Mouse (Mus musculus): ENCODE measurements around the gene Etl4. TPM values are rescaled to one million over a fixed set of nuclear protein-coding genes. Genes with fewer than 3 reads are reported as not detected.
A peak's percentile ranks its signal among the peaks of the same experiment; 100 is the strongest.

Gene Etl4
- total and polyA plus RNA-seq, 2 experiments: 3.5 to 5.5 TPM

DNA sequence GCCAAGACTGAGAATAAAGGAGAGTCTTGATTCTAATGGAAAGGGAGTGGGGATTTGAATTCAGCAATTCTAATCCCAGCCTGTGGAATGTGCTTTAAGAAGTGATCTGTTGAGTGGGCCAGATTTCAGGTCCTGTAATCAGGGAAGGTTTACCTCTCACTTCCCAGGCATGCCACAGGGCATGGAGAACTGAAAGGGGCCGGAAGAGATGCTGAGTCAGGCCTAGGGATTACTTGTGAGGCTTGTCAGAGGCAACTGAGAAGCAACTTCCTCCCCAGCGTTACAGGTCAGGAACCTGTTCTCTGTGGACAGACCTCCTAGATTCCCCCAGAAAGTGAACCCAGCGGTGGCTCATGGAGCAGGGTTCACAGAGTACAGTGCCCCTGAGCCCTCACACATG is 646.1 kb downstream of the Etl4 start:
- TF ChIP-seq POLR2A (IDR thresholded peaks at IDR 0.05; ENCODE audit: extremely low read depth, insufficient read depth, low read length): no peak
- no peak for TF ChIP-seq CTCF (IDR thresholded peaks at IDR 0.05; ENCODE audit: low read depth, low read length)
- Histone ChIP-seq H3K36me3 (ENCODE audit: control insufficient read depth, insufficient read depth, low read length) (no peaks in the 10 kb centered on the region), H3K9ac (ENCODE audit: low read depth, low read length) (no peak overlapping the region), H3K27me3 (ENCODE audit: control insufficient read depth, insufficient read depth, low read length) (no peaks in the 10 kb centered on the region), H3K4me3 (ENCODE audit: insufficient read depth, low read depth, low read length) (no peak overlapping the region), H3K79me2 (ENCODE audit: control insufficient read depth, insufficient read depth, low read length) (peaks cover 3% of the 10 kb centered on the region; the same call in 1 of the 2 replicates), H3K27ac (replicated peaks; ENCODE audit: insufficient read depth, low read depth, low read length) (no peak overlapping the region), H3K4me1 (ENCODE audit: control insufficient read depth, insufficient read depth, low read length) (no peaks in the 10 kb centered on the region)
- DNase-seq (ENCODE audit: extremely low read depth, low read depth, low spot score): no peak
- WGBS: 86% methylated on average over 3 of the region's 3 CpGs

DNA sequence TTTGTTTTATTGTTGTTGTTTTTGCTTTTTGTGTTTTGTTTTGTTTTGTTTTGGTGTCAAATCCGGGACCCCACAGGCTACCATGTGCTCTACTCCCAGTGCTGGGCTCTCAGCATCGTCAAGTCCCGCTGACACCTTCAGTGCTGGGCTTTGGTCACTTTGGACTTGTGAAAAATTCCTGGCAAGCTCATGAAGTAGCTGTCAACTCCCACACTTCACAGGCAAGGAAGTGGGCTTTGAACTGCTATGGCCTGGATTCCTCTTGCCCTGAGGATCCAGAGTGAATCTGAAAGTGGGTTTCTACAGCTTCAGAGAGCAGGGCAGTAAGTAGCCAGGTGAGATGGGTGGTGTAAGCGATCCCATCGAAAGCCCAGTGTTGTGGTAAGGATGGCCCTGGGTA is 649.5 kb downstream of the Etl4 start:
- H3K36me3 ChIP-seq (ENCODE audit: control insufficient read depth, insufficient read depth, low read length): no peaks in the 10 kb centered on the region
- H3K27me3 ChIP-seq (ENCODE audit: control insufficient read depth, insufficient read depth, low read length): no peaks in the 10 kb centered on the region
- no peak overlapping the region for H3K4me3 ChIP-seq (ENCODE audit: insufficient read depth, low read depth, low read length)
- 95% methylated on average over 5 of the region's 5 CpGs for WGBS
- H3K9ac ChIP-seq (ENCODE audit: low read depth, low read length): no peak overlapping the region
- H3K4me1 ChIP-seq (ENCODE audit: control insufficient read depth, insufficient read depth, low read length): no peaks in the 10 kb centered on the region
- DNase-seq (ENCODE audit: extremely low read depth, low read depth, low spot score): no peak
- peaks cover 3% of the 10 kb centered on the region; the same call in 1 of the 2 replicates for H3K79me2 ChIP-seq (ENCODE audit: control insufficient read depth, insufficient read depth, low read length)
- TF ChIP-seq POLR2A (IDR thresholded peaks at IDR 0.05; ENCODE audit: extremely low read depth, insufficient read depth, low read length): no peak
- H3K27ac ChIP-seq (replicated peaks; ENCODE audit: insufficient read depth, low read depth, low read length): no peak overlapping the region

DNA sequence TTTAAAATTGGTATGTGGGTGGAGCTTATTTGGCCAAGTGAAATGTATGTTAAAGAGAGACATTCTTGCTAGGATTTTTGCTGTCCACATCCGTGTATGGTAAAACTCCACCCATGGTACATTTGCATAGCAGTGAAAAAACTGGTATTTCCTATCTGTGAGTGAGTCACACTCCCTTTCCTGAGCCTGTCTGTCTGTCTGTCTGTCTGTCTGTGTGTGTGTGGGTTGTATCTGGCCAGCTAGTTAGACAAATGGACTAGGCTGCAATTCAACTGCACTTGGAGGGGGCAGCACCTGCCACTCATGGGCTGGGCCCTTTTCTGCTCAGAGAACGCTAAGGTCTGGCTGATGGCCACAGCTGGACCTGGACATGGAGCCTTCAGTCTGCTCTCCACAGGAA is 650.1 kb downstream of the Etl4 start:
- Histone ChIP-seq H3K4me1 (ENCODE audit: control insufficient read depth, insufficient read depth, low read length) (no peaks in the 10 kb centered on the region), H3K9ac (ENCODE audit: low read depth, low read length) (no peak overlapping the region), H3K79me2 (ENCODE audit: control insufficient read depth, insufficient read depth, low read length) (peaks cover 3% of the 10 kb centered on the region; the same call in 1 of the 2 replicates), H3K4me3 (ENCODE audit: insufficient read depth, low read depth, low read length) (no peak overlapping the region), H3K27ac (replicated peaks; ENCODE audit: insufficient read depth, low read depth, low read length) (no peak overlapping the region), H3K36me3 (ENCODE audit: control insufficient read depth, insufficient read depth, low read length) (no peaks in the 10 kb centered on the region), H3K27me3 (ENCODE audit: control insufficient read depth, insufficient read depth, low read length) (no peaks in the 10 kb centered on the region)
- no peak for DNase-seq (ENCODE audit: extremely low read depth, low read depth, low spot score)
- 47% methylated on average over 2 of the region's 2 CpGs for WGBS
- TF ChIP-seq POLR2A (IDR thresholded peaks at IDR 0.05; ENCODE audit: extremely low read depth, insufficient read depth, low read length): no peak
- no peak for TF ChIP-seq CTCF (IDR thresholded peaks at IDR 0.05; ENCODE audit: low read depth, low read length)

DNA sequence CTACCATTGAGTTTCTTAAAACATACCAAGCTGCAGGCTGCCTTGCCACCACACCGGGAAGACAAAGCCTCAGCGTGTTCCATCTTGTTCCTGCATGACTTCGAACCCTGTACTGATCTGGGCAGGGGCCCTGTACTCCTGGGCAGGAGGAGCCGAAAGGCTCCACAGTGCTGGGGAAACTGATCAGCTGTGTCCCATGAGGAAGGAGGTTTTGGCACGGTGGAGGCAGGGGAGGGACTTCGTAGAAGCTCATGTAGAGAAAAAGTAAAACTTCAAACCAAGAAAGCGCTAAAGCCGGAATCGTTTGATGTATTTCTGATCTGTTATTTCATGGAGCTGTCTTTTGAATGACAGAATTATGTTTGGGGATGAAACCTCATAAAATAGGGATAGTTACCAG is 651.0 kb downstream of the Etl4 start:
- no peak overlapping the region for H3K4me3 ChIP-seq (ENCODE audit: insufficient read depth, low read depth, low read length)
- no peak overlapping the region for H3K9ac ChIP-seq (ENCODE audit: low read depth, low read length)
- TF ChIP-seq POLR2A (IDR thresholded peaks at IDR 0.05; ENCODE audit: extremely low read depth, insufficient read depth, low read length) (no peak), CTCF (IDR thresholded peaks at IDR 0.05; ENCODE audit: low read depth, low read length) (no peak)
- no peaks in the 10 kb centered on the region for H3K36me3 ChIP-seq (ENCODE audit: control insufficient read depth, insufficient read depth, low read length)
- WGBS: 95% methylated on average over 9 of the region's 9 CpGs
- H3K27me3 ChIP-seq (ENCODE audit: control insufficient read depth, insufficient read depth, low read length): no peaks in the 10 kb centered on the region
- no peaks in the 10 kb centered on the region for H3K4me1 ChIP-seq (ENCODE audit: control insufficient read depth, insufficient read depth, low read length)
- no peak overlapping the region for H3K27ac ChIP-seq (replicated peaks; ENCODE audit: insufficient read depth, low read depth, low read length)
- H3K79me2 ChIP-seq (ENCODE audit: control insufficient read depth, insufficient read depth, low read length): peaks cover 3% of the 10 kb centered on the region; the same call in 1 of the 2 replicates
- no peak for DNase-seq (ENCODE audit: extremely low read depth, low read depth, low spot score)

DNA sequence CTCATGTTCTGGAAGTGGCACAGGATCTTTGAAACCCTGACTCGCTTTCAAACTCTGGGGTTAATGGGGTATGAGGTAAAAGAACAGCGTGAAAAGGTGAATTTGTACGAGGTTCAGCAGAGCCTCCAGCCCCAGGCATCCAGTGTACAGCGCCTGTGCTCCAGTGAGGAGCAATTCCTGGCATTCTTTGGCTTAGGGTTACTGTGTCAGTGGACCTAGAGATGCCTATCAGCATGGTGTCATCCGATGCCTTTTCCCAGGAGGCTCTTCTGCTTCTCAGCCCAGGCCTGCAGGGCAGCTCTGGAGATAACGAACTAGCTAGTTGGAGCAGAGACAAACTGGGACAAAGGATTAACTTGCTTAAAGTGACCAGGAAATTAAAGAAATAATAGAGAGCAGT is 653.5 kb downstream of the Etl4 start:
- no peak overlapping the region for H3K27ac ChIP-seq (replicated peaks; ENCODE audit: insufficient read depth, low read depth, low read length)
- DNase-seq (ENCODE audit: extremely low read depth, low read depth, low spot score): no peak
- no peaks in the 10 kb centered on the region; the same call in 1 of the 2 replicates for H3K79me2 ChIP-seq (ENCODE audit: control insufficient read depth, insufficient read depth, low read length)
- TF ChIP-seq POLR2A (IDR thresholded peaks at IDR 0.05; ENCODE audit: extremely low read depth, insufficient read depth, low read length): no peak
- TF ChIP-seq CTCF (IDR thresholded peaks at IDR 0.05; ENCODE audit: low read depth, low read length): no peak
- H3K4me3 ChIP-seq (ENCODE audit: insufficient read depth, low read depth, low read length): no peak overlapping the region
- no peak overlapping the region for H3K9ac ChIP-seq (ENCODE audit: low read depth, low read length)
- WGBS: 78% methylated on average over 6 of the region's 6 CpGs
- no peaks in the 10 kb centered on the region for H3K36me3 ChIP-seq (ENCODE audit: control insufficient read depth, insufficient read depth, low read length)
- H3K4me1 ChIP-seq (ENCODE audit: control insufficient read depth, insufficient read depth, low read length): no peaks in the 10 kb centered on the region
- no peaks in the 10 kb centered on the region for H3K27me3 ChIP-seq (ENCODE audit: control insufficient read depth, insufficient read depth, low read length)

DNA sequence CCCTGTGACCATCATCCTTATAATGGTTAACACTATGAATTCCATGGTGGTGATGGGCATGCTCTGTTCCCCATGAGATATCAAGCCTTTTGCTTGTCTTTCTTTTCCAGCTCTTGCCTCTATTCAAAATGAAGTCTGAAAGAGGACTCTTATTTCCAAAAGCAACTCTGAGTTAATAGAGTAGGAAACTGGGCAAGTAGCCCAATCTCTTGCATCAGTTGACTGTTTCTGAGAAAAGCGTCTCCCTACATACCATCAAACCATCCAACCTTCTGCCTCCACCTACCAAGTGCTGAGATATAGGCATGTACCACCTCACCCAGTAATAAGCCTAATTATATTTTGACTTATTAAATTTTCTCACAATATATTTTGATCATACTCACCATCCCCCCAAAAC is 658.9 kb downstream of the Etl4 start:
- Histone ChIP-seq H3K36me3 (ENCODE audit: control insufficient read depth, insufficient read depth, low read length) (no peaks in the 10 kb centered on the region), H3K27ac (replicated peaks; ENCODE audit: insufficient read depth, low read depth, low read length) (no peak overlapping the region), H3K9ac (ENCODE audit: low read depth, low read length) (no peak overlapping the region), H3K4me1 (ENCODE audit: control insufficient read depth, insufficient read depth, low read length) (no peaks in the 10 kb centered on the region), H3K4me3 (ENCODE audit: insufficient read depth, low read depth, low read length) (no peak overlapping the region), H3K79me2 (ENCODE audit: control insufficient read depth, insufficient read depth, low read length) (no peaks in the 10 kb centered on the region), H3K27me3 (ENCODE audit: control insufficient read depth, insufficient read depth, low read length) (no peaks in the 10 kb centered on the region)
- no peak for TF ChIP-seq CTCF (IDR thresholded peaks at IDR 0.05; ENCODE audit: low read depth, low read length)
- no peak for TF ChIP-seq POLR2A (IDR thresholded peaks at IDR 0.05; ENCODE audit: extremely low read depth, insufficient read depth, low read length)
- peak; percentile 24 for DNase-seq (ENCODE audit: extremely low read depth, low read depth, low spot score)
- 29% methylated on average over 1 of the region's 1 CpGs for WGBS
